11 mouse cellular contexts compared by ENCODE assay signal in genomic region chr10:17599246-17599645, GRCm38 (mm10).
DNase-seq lines count a peak whose midpoint lies in the region; ATAC-seq and TF ChIP-seq lines count a peak whose summit lies in the region.
"Had no signal": no experiment of that assay in that cellular context is flagged by ENCODE, and none has a peak within 500 bp of the region (broad histone marks: within the 10 kb centered on the region; RNA-seq: fewer than 3 reads in every experiment).

No protein-coding gene starts in this region.

- 72% methylated on average over 10 of the region's 10 CpGs for WGBS in heart, embryonic 11.5 days (ENCODE audit: insufficient replicate concordance)
- 88% methylated on average over 10 of the region's 10 CpGs for WGBS in hindbrain, embryonic 14.5 days
- WGBS in midbrain, embryonic 14.5 days, result 89% methylated on average over 10 of the region's 10 CpGs

- no peaks in the 10 kb centered on the region for H3K9me3 ChIP-seq in heart, embryonic 11.5 days (replicated peaks; ENCODE audit: control insufficient read depth, low read length)
- no peaks in the 10 kb centered on the region for H3K9me3 ChIP-seq in hindbrain, embryonic 14.5 days (ENCODE audit: control insufficient read depth, low read length)
- no peaks in the 10 kb centered on the region for H3K9me3 ChIP-seq in midbrain, embryonic 14.5 days (ENCODE audit: control insufficient read depth, low read length)
- H3K9me3 ChIP-seq: embryonic facial prominence, embryonic 13.5 days; lung, embryonic 15.5 days had no signal

- no peaks in the 10 kb centered on the region for H3K27me3 ChIP-seq in heart, embryonic 11.5 days (ENCODE audit: control insufficient read depth, insufficient read depth, low read length)
- H3K27me3 ChIP-seq in hindbrain, embryonic 14.5 days (ENCODE audit: control insufficient read depth, insufficient read depth, low read length), result no peaks in the 10 kb centered on the region
- H3K27me3 ChIP-seq in midbrain, embryonic 14.5 days (ENCODE audit: control insufficient read depth, insufficient read depth, low read length), result no peaks in the 10 kb centered on the region
- H3K27me3 ChIP-seq: embryonic facial prominence, embryonic 13.5 days; lung, embryonic 15.5 days; Patski had no signal

- H3K27ac ChIP-seq in heart, embryonic 11.5 days (ENCODE audit: low read depth, low read length), result no peak overlapping the region
- H3K27ac ChIP-seq in hindbrain, embryonic 14.5 days, result no peak overlapping the region
- H3K27ac ChIP-seq in midbrain, embryonic 14.5 days (replicated peaks; ENCODE audit: low read depth, low read length), result no peak overlapping the region
- H3K27ac ChIP-seq: embryonic facial prominence, embryonic 13.5 days; lung, embryonic 15.5 days had no signal

- no peak overlapping the region for H3K9ac ChIP-seq in heart, embryonic 11.5 days (ENCODE audit: low read depth, low read length)
- H3K9ac ChIP-seq in hindbrain, embryonic 14.5 days, result no peak overlapping the region
- no peak overlapping the region for H3K9ac ChIP-seq in midbrain, embryonic 14.5 days (replicated peaks; ENCODE audit: low read length)
- H3K9ac ChIP-seq: embryonic facial prominence, embryonic 13.5 days; lung, embryonic 15.5 days had no signal

- H3K4me2 ChIP-seq in heart, embryonic 11.5 days, result no peak overlapping the region
- H3K4me2 ChIP-seq in hindbrain, embryonic 14.5 days (replicated peaks), result no peak overlapping the region
- H3K4me2 ChIP-seq in midbrain, embryonic 14.5 days (ENCODE audit: low read length), result no peak overlapping the region
- H3K4me2 ChIP-seq: embryonic facial prominence, embryonic 13.5 days; lung, embryonic 15.5 days had no signal

- peaks cover 23% of the 10 kb centered on the region for H3K4me1 ChIP-seq in heart, embryonic 11.5 days (ENCODE audit: control insufficient read depth, insufficient read depth, low read length)
- H3K4me1 ChIP-seq in hindbrain, embryonic 14.5 days (replicated peaks; ENCODE audit: control insufficient read depth, insufficient read depth, low read length), result peaks cover 4% of the 10 kb centered on the region; the same call in 1 of the 2 replicates
- no peaks in the 10 kb centered on the region for H3K4me1 ChIP-seq in midbrain, embryonic 14.5 days (ENCODE audit: control insufficient read depth, insufficient read depth, low read length)
- H3K4me1 ChIP-seq: embryonic facial prominence, embryonic 13.5 days; lung, embryonic 15.5 days had no signal

- no peaks in the 10 kb centered on the region for H3K36me3 ChIP-seq in heart, embryonic 11.5 days (ENCODE audit: control insufficient read depth, insufficient read depth, low read length)
- H3K36me3 ChIP-seq in hindbrain, embryonic 14.5 days (replicated peaks; ENCODE audit: control insufficient read depth, insufficient read depth), result no peaks in the 10 kb centered on the region
- no peaks in the 10 kb centered on the region for H3K36me3 ChIP-seq in midbrain, embryonic 14.5 days (ENCODE audit: control insufficient read depth, insufficient read depth, low read length)
- H3K36me3 ChIP-seq: embryonic facial prominence, embryonic 13.5 days; lung, embryonic 15.5 days had no signal

- no peak for ATAC-seq in heart, embryonic 11.5 days (replicated peaks; ENCODE audit: insufficient number of reproducible peaks, low FRiP score, low TSS enrichment)
- ATAC-seq in hindbrain, embryonic 14.5 days (ENCODE audit: low FRiP score), result no peak
- ATAC-seq in midbrain, embryonic 14.5 days (ENCODE audit: low FRiP score, low TSS enrichment), result no peak
- ATAC-seq: Patski had no signal

- peak; percentile 95 for DNase-seq in heart, adult 11 months
- peak; percentile 42 for DNase-seq in brain, embryonic 14.5 days (ENCODE audit: low read depth)
- peak; percentile 49 to 65 for DNase-seq in heart, adult 9 months (ENCODE audit: low spot score in 2 of 2)
- peak; percentile 82 for DNase-seq in lung, postnatal 10 days
- no peak for DNase-seq in spleen, postnatal 4 days (ENCODE audit: low spot score in 2 of 2)
- DNase-seq in hindbrain, embryonic 14.5 days (ENCODE audit: low spot score), result no peak
- no peak for DNase-seq in midbrain, embryonic 14.5 days

- TF ChIP-seq CTCF in brain, embryonic 14.5 days (IDR thresholded peaks at IDR 0.05; ENCODE audit: borderline replicate concordance, extremely low read depth, insufficient read depth, insufficient read length), result no peak

- no peak for TF ChIP-seq POLR2A in brain, embryonic 14.5 days (IDR thresholded peaks at IDR 0.05; ENCODE audit: borderline replicate concordance, extremely low read depth, insufficient read depth, insufficient read length, poor library complexity, severe bottlenecking)

- no peak overlapping the region for H3K4me3 ChIP-seq in heart, embryonic 11.5 days (ENCODE audit: low read depth, low read length)
- no peak overlapping the region for H3K4me3 ChIP-seq in hindbrain, embryonic 14.5 days (replicated peaks; ENCODE audit: low read length)
- no peak overlapping the region for H3K4me3 ChIP-seq in midbrain, embryonic 14.5 days (replicated peaks; ENCODE audit: low read depth, low read length)
- H3K4me3 ChIP-seq: embryonic facial prominence, embryonic 13.5 days; lung, embryonic 15.5 days had no signal

Comparison
In these comparisons a context has a peak if more than half of its experiments do, and no peak if none do; other contexts are left out.
1. DNase-seq: peak in heart, adult 11 months (single experiment), brain, embryonic 14.5 days (single experiment), heart, adult 9 months (2 of 2) and lung, postnatal 10 days (single experiment); none in spleen, postnatal 4 days (0 of 2), hindbrain, embryonic 14.5 days (single experiment) and midbrain, embryonic 14.5 days (single experiment).